Mouse (Mus musculus) cerebellum, adult 11-12 months (tissue): ENCODE data around the gene Frem2.

Experiments
- DNase-seq: peaks from one replicate; pipeline ENCODE4 v3.0.0; 2022

Gene Frem2

DNA sequence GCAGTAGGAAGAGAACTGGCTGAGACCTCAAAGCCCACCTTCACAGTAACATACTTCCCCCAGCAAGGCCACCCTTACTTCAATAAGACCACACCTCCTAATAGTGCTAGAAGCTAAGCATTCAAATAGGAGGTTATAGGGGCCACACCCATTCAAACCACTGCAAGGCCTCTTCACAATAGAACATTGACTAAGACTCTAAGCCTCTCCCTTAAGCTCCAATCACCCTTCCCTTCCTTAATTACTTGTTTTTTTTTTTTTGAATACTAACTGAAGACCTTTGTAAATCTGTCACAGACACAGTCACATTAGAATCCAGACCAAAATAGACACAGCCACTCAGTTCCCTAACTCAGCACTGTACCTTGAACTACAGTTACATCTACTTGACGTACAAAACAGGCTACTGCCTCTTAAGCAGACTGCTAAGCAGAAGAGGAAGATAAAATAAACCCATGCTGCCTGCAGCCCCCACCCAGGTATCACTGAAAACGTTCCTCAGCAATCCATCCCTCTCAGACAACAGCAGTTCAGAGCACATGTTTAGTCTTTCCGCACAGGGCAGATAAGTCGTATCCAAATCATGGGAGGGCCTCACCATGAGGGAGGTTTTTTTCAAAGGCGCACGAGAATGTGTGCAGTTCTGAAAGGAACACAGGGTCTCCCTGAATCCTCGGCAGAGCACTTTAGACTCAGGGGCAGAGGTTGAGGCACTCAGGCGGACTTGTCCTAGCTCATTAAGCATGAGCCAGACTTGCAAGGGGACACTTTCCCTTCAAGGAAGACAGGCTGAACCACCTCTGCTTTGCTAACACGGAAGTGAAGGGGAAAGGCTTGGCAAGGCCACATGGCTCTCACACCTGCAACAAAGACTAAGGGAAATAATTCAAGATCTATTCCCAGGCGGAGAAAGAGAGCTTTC is 101.9 kb downstream of the Frem2 start:
- DNase-seq, result no peak

DNA sequence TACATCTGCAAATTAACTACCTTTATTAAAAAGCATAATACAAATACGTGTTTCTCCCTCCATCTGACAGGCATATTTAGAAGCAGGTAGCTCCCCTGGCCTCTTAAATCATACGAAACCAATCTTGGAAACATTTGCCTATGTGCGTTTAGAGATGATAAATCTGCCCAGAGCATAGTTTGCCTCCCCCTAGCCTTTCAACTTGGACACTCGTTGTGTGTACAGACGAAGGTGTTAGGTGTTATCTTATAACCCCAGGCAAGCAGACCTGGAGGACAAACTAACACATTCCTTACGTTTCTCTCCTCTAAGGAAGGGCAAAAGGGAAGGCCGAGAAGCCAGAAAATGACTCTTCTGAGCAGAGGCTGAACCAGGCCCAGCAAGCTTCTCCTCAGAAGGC is 104.5 kb downstream of the Frem2 start:
- DNase-seq, result no peak

DNA sequence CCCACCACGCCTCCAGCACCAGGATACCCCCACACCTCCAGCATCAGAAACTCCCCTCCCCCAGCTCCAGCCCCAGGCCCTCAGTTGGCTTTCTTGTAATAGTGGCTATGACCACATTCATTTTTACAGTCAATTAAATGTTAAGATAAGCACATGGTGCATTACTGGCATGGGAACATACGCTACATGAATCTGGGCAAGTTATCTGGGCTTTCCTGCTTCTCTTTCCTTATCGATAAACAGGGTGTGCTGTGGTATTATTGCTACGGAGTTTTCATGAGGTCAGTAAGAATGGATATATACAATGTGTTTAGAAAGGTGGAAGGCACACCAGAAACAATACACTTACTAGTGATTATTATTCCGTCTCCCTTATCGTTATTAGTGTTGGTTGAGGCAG is 125.1 kb downstream of the Frem2 start:
- DNase-seq, result no peak

DNA sequence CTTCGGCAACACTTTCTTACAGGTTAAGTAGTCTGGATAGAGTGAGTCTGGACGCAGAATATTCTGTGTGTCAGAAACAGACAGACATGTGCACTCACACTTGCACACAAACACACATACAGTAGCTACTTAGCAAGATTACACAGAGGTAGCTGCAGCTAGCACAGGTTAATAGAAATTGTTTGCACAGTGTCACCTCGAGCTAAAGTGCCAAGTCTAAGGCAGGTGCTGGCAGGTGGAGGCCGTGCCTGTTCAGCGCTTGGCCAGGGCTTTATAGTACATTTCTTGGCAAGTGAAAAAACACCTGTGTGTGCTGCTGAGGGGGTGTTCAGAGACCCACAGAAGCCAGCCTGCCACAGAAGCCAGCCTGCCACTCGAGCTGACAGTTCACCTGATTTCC is 126.8 kb downstream of the Frem2 start:
- DNase-seq, result no peak

DNA sequence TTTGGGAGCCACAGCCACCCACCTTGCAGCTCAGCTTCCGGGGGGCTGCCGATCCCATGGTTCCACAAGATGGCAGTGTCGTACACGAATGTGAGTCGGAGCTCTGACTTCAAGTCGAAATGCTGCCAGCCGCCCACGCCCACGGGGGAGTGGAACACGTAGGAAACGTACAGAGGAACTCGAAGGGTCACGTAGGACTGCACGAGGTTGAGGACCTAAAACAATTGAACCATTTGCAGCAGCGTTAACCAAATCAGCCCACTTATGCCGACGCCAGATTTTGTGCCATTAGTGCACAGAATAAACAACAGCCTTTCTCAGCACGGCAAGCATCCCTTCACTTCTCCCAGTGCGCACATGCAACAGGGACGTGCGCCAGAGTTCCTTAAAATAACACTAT is 131.4 kb downstream of the Frem2 start:
- DNase-seq, result peak; percentile 36

DNA sequence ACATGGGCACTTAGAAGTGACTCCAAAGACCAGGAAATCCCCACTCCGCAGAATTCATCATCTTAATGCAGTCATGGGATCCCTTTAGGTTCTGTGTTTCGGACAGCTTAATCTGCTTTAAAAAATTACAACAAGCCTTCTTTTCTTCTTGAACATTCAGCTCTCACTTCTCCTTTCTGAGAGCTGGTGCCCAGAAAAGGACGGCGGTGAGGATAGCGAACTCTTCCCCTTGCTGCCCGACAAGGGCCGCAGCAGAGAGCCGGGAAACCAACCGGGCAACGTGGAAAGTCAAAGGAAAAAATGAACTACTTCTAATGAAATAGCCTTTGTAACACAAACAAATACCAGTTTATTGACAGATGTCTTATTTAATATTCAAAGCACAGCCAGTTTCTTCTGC is 134.4 kb downstream of the Frem2 start:
- DNase-seq, result peak; percentile 4

- DNase-seq, result no peak
Observed at GRCm38 (mm10) chr3:53514221-53515065, 142.7 kb downstream of the Frem2 start.

DNA sequence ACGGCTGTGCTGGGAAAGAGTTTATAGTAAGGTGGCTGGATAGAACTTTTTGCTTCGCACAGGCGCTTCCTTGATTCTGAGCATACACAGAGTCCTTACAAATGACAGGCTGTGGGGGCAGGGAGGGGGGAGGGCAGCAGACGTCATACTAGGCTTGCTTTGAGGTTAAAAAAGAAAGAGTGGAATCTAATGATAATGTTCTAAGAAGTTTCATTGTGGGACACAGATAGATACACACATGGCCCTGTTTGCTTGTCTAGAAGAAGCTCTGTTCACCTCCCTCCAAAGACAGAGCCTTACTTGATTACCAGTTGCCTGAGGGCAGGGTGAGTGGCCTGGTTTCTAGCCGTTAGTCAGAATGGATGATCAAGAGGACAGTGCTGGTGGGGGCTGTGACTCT is 144.1 kb downstream of the Frem2 start:
- no peak for DNase-seq

GRCm38 (mm10) chr3:53502428-53502827 is 154.7 kb downstream of the Frem2 start:
- no peak for DNase-seq

DNA sequence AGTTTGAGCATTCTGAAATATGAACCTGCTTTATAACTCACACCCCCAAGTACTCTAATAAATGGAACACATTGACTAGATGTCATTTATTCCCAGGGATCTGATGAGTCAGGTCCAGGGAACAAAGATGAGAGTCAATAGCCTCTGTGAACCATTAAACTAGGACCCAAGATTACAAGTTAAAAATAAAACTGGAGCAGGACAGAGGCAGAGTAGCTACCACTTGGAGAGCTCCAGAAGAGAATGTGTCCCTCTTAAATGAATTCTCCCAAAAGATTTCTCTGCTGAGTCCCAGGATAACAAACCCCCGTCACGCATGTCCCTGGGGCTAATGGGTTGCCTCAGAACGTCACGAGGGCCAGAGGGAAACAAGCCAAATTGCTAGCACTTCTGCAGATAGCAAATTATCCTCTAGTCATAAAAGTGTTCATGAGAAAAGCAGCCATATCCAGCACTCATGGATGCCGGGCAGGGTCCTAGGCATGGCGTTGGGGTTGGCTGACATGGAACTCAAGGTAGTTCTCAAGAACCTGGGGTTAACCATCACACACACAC is 158.7 kb downstream of the Frem2 start:
- no peak for DNase-seq

GRCm38 (mm10) chr3:53488353-53488752 is 168.8 kb downstream of the Frem2 start, which contains the start of gene Stoml3:
Stoml3 (plus strand) TSS chr3:53488653.
- DNase-seq, result no peak

GRCm38 (mm10) chr3:53486996-53487576 is 170.1 kb downstream of the Frem2 start:
- no peak for DNase-seq

GRCm38 (mm10) chr3:53486561-53486960 is 170.6 kb downstream of the Frem2 start:
- DNase-seq, result no peak

GRCm38 (mm10) chr3:53483414-53484059 is 173.6 kb downstream of the Frem2 start:
- DNase-seq, result no peak

DNA sequence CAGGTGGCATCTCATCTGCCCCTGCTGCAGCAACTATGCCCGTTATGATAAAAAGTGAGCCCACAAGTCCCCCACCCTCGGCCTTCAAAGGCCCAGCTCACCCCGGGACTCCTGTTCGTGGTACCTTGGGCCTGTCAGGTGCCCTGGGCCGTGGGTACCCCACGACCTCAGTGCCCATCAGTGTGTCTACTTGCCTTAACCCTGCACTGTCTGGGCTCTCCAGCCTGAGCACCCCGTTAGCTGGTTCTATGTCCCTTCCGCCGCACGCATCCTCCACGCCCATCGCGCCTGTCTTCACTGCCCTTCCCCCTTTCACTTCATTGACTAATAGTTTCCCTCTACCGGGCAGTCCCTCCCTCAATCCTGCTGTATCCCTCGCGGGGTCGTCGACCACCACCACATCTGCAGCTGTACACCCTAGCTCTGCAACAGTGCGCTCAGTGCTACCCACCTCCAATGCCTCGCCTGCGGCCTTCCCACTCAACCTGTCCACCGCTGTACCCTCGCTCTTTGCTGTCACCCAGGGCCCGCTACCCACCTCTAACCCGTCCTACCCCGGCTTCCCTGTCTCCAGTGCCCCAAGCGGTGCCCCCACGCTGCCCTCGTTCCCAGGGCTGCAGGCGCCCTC is 178.6 kb downstream of the Frem2 start:
- DNase-seq, result peak; percentile 25

GRCm38 (mm10) chr3:53477468-53477867 is 179.7 kb downstream of the Frem2 start:
- peak; percentile 66 for DNase-seq

- DNase-seq, result peak; percentile 27
Observed at GRCm38 (mm10) chr3:53475889-53476288, 181.3 kb downstream of the Frem2 start.

DNA sequence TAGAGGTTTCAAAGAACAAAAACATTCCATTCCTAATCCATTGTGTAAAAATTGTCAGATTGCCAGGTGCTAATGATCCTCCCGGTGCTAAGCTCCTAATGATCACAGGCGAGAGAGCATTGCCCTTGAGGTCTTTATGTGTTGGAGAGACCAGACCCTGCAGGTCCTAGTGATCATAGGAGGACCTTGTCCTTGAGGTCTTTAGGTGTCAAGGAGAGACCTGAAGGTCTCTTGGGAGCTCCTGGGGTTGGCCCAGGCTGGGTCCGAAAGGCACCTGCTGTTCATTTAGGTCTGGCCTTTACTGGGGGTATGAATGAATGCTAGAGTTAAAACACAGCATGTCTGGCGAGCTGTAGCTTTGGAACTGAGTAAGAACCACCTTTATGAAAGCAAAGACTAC is 183.0 kb downstream of the Frem2 start:
- no peak for DNase-seq

DNA sequence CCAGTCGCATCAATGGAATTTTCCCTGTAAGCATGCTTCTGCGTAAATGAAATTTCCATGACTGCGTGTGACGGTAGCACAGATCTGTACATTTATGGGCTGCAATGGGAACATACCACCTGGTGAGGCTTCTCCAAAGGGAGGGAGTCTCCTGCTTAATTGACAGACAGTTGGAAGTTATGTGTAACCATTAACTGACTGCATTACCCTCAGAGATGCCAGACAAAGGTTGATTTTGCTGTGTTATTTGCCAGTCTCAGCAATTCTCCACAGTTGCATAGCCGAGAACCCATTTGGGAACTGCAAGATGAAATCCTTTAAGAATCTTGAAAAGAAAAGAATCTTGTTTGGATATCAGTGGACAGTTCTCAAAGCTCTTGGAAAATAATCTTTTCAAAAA is 185.1 kb downstream of the Frem2 start:
- DNase-seq, result no peak

- DNase-seq, result no peak
Observed at GRCm38 (mm10) chr3:53469650-53470049, 187.5 kb downstream of the Frem2 start.

DNA sequence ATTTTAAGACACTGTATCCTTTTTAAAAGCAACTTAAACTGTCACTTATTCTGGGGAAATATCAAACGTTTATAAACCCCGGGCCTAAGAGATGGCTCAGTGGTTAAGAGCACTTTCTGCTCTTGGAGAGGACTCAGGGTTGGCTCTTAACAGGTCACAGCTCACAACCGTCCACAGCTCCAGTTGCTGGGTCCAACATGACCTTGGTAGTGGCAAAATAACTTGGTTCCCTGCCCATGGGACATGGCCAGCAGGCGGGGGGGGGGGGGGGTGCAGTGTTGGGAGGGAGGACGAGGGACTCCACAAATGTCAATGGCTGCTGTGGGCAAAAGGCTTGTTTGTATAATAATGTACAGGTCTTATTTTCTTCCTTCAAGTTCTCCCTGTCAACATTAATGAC is 189.8 kb downstream of the Frem2 start:
- DNase-seq, result no peak

GRCm38 (mm10) chr3:53466481-53466880 is 190.7 kb downstream of the Frem2 start:
- DNase-seq, result no peak
